Mouse (Mus musculus): ENCODE measurements at regions not wholly inside any gene's neighbourhood (a gene's known extent, or its start where the extent isn't known, plus 50 kb on each side); places are given as distances from the start of the nearest gene placed in this dataset.

- no peak for DNase-seq (ENCODE audit: extremely low read depth, insufficient read length, low spot score)
These were observed 369.1 kb downstream of the Vrk1 start for GRCm38 (mm10) chr12:106379151-106379594.

- no peak for DNase-seq (ENCODE audit: extremely low read depth, insufficient read length, low spot score)
These were observed 369.8 kb downstream of the Vrk1 start for GRCm38 (mm10) chr12:106379779-106380178.

GRCm38 (mm10) chr12:106381821-106382220, 371.8 kb downstream of the Vrk1 start:
- DNase-seq (ENCODE audit: extremely low read depth, insufficient read length, low spot score), result no peak

GRCm38 (mm10) chr12:106389214-106389613, 379.2 kb downstream of the Vrk1 start:
- DNase-seq (ENCODE audit: extremely low read depth, insufficient read length, low spot score), result no peak

DNA sequence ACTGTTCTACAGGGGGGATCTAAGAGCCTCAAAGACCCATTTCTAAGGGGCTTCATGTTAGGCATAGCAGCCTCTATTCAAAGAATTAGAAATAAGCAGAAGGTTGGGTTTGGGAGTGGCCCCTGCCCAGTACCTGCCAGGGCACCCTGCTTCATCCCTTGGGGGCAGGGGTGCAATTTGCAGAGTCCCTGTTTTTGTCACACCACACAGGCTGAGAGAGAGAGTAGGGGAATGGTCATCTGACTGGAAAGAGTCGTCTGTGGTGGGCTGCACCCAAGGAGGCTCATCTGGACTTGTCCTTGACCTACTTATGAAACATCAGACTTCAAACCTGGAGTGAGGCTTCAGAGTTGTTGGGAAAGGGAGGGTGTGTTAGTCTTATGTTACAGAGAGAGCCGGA, 382.3 kb downstream of the Vrk1 start:
- no peak for DNase-seq (ENCODE audit: extremely low read depth, insufficient read length, low spot score)

GRCm38 (mm10) chr12:106399085-106399484, 389.1 kb downstream of the Vrk1 start:
- DNase-seq (ENCODE audit: extremely low read depth, insufficient read length, low spot score), result no peak

DNA sequence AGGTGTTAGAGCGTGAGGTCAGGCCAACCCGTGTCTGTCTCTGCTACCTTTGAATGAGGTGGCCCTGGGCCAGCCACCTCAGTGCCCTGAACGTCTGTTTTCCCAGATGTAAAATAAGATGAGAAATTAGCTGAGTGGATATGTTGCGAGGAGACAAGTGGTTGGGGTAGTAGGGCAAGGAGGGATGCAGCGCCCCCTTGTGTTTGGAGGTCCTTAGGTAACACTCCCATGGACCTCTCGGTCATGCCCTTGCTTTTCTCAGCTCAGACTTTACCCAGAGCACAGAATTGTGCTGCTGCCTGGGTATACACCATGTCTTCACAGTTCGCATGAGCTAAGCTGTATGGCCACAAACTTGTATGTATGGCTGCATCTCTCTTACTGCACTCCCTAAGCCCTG, 401.0 kb downstream of the Vrk1 start:
- DNase-seq (ENCODE audit: extremely low read depth, insufficient read length, low spot score), result no peak

DNA sequence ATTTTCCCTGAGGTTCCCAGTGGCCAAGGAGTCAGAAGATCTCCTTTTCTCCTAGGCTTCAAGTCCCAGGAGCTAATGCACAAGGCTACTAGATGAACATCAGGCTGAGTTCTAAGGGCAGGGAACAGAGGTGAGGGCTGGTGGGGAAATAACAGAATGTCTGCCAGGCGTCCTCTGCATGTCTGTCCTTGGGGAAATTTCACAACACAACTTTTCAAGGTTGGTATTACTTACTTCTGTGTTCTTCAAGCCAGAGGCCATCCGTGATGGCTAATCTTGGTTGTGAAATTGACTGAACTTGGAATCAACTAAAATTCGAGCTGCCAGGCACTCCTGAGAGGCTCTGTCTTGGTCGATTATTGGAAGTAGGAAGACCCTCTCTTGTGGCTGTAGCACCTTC, 416.6 kb downstream of the Vrk1 start:
- no peak for DNase-seq (ENCODE audit: extremely low read depth, insufficient read length, low spot score)

DNA sequence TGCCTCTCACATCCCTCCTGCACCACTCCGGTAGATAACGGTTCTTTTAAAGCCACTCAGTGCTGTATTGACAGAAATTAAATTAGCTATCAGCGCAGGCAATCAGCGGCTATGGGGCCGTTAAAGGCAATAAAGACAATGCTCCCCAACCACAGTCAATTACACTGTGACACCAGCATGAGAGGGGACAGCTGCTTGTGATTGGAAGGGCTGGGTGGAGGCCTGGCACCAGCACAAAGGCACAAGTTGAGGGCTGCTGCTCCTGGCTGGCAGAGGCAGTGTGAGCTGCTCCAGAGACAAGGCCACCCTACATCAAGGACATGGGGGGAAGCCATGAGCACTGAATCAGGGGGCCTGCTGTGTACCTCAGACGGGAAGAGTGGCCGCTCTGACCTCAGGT, 420.0 kb downstream of the Vrk1 start:
- DNase-seq (ENCODE audit: extremely low read depth, insufficient read length, low spot score), result no peak

- DNase-seq (ENCODE audit: extremely low read depth, insufficient read length, low spot score), result no peak
These were observed 435.1 kb downstream of the Vrk1 start for GRCm38 (mm10) chr12:106445151-106445550.

DNA sequence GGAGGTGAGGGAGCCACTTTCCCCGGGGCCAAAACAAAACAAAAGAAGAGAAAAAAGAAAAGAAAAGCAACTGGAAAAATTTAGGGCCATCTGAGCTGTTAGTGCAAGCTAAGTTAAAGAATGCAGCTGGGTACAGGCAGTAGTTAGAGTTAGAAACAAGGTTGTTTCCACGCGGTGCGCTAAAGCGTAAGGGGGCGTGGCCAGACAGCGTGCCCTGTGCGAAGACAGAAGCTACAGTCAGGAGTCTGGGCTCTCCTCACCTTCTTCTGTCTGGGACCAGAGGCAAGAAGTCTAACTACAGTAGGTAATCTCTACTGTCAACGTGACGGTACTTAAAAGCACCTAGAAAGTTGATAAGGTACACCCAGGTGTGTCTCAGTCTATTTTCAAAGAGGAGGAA, 435.9 kb downstream of the Vrk1 start:
- no peak for DNase-seq (ENCODE audit: extremely low read depth, insufficient read length, low spot score)

GRCm38 (mm10) chr12:106446876-106447532, 437.0 kb downstream of the Vrk1 start:
- DNase-seq (ENCODE audit: extremely low read depth, insufficient read length, low spot score), result no peak

GRCm38 (mm10) chr12:106448551-106448950, 438.5 kb downstream of the Vrk1 start:
- peak; percentile 35 for DNase-seq (ENCODE audit: extremely low read depth, insufficient read length, low spot score)

GRCm38 (mm10) chr12:106453491-106453890, 443.5 kb downstream of the Vrk1 start:
- no peak for DNase-seq (ENCODE audit: extremely low read depth, insufficient read length, low spot score)

GRCm38 (mm10) chr12:106458215-106458614, 448.2 kb downstream of the Vrk1 start:
- no peak for DNase-seq (ENCODE audit: extremely low read depth, insufficient read length, low spot score)

DNA sequence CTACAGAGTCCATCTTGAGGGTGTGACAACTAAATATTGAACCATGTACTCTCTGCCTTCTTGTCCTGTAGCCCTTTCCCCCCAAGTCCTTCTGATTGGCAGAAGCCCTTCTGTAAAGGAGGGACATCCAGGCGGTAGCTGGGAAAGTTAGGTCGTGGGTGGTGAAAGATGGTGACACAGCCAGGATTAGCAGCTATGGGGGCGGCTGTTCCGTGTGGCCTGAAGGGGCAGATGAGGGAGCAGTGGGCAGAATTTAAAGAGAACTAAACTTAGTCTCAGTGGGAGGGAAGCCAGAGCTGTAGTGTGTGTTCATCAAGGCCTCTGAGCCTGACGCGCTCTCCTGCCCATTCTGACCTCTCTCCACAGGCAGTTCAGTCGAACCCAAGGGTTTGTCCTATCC, 450.6 kb downstream of the Vrk1 start:
- no peak for DNase-seq (ENCODE audit: extremely low read depth, insufficient read length, low spot score)

GRCm38 (mm10) chr12:106462281-106462680, 452.3 kb downstream of the Vrk1 start:
- no peak for DNase-seq (ENCODE audit: extremely low read depth, insufficient read length, low spot score)

DNA sequence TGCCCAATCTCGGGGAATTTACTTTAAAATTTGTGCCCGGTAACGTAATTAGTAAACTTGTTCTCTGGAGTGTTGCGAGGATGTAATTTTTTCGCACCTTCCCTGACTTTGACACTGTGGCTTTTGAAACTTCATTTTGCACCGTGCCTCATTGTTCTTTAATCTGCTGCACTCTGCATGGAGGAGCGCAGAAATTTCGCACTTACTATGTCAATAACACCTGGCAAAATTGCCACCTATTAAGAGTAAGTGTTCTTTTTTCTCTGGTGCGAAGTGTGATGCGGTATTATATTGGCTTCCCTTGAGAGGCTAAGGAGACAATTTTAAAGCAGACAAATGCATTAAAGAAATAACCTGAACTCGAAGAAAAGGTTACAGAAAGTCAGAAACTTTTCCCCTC, 454.7 kb downstream of the Vrk1 start:
- DNase-seq (ENCODE audit: extremely low read depth, insufficient read length, low spot score), result no peak

GRCm38 (mm10) chr12:106468173-106468860, 458.3 kb downstream of the Vrk1 start:
- DNase-seq (ENCODE audit: extremely low read depth, insufficient read length, low spot score), result no peak

DNA sequence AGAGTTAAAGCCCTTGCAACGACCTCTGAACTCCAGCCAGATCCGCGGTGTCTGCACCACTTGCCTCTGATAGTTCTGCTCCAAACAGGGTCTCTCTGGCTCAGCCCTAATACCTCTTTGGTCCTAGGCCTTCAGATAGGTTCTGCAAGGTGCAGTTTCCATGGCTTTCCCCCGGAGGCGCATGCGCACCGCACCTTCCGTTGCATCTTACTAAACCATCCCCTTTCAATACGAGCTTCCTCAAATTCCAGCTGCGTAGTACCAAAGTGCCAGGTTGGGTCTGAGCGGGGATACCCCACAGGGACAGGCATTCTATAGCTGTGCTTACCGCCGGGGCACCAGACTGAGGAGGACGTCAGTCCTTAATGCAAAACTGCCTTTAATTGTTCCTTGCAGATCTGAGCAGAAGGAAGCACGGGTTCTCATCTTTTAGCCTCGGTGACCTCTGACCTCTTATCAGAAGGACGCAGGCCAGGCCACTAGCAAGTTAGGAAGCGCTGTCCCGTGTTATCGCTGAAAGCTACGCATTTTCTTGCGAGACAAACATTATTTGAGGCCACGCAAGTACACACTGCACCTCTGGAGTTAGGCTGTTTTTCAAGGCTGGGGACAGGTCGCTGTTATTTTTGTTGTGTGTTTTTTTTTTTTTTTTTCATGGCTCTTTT, 464.6 kb downstream of the Vrk1 start:
- no peak for DNase-seq (ENCODE audit: extremely low read depth, insufficient read length, low spot score)

DNA sequence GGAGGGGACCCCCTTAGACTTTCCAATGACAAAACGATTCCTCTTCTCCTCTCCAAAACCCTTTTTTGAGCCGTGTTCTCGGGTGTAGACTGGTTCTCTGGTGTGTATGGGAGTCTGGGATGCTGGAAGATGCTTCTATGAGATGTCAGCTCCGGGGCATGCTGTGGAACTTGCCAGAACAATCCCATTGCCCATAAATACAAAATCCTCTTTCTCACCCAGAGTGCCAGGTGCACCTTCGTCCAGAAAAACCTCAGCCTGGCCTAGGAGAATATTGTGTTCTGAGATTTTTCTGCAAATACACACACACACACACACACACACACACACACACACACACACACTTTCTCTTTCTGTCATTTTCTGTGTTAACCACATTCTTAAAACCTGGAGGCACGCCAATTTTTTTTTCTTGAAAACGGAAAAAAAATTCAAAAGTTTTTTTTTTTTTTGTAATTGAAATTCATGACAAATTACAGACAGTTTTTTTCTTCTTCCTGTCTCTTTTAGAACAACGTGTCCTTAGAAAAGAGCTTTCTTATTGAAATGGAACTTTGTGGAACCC, 465.5 kb downstream of the Vrk1 start:
- no peak for DNase-seq (ENCODE audit: extremely low read depth, insufficient read length, low spot score)

Measured in 3134 (cell line).